9 mouse cellular contexts compared by ENCODE assay signal in the genomic region with DNA sequence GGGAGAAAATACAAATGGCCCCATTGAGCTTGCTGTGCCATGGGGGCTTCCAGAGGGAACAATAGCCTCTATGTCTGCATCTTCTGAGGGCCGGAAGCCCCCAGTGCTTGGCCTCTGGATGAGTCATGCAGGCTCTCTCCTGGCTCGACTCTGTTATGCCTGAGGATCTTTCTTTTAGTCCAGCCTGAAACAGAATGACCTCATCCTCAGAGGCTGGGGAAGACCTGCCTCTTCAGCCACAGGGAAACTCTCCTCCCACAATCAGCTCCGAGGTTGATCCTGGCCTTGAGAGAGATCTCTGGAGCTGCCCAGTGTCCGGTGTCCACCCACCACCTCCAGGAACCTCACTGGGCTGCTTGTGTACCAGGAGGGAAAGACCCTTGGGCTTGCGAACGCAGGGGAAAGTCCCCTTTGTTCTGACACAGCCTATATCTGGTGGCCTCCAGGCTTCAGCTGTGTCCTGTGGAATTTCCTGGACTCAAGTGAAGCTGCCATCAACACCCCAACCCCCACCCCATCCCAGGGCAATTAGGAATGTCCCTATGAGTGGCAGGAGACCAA.
DNase-seq lines count a peak whose midpoint lies in the region; ATAC-seq and TF ChIP-seq lines count a peak whose summit lies in the region.
"Had no signal": no experiment of that assay in that cellular context is flagged by ENCODE, and none has a peak within 500 bp of the region (broad histone marks: within the 10 kb centered on the region; RNA-seq: fewer than 3 reads in every experiment).

No protein-coding gene starts in this region.

- H3K4me2 ChIP-seq in limb, embryonic 14.5 days (replicated peaks; ENCODE audit: low read depth, low read length, severe bottlenecking), result no peak overlapping the region
- no peak overlapping the region for H3K4me2 ChIP-seq in stomach, embryonic 15.5 days

- DNase-seq in gastrocnemius, postnatal 14 days, result peak; percentile 56
- no peak for DNase-seq in gastrocnemius, postnatal 36 days
- DNase-seq in embryonic facial prominence, embryonic 10.5 days (ENCODE audit: low spot score), result peak; percentile 58
- peak; percentile 78 for DNase-seq in heart, postnatal 10 days
- DNase-seq in limb, embryonic 14.5 days (ENCODE audit: low spot score), result peak; percentile 65
- no peak for DNase-seq in right cerebral cortex, adult 18-20 months

- TF ChIP-seq POLR2A in limb, embryonic 14.5 days (IDR thresholded peaks at IDR 0.05; ENCODE audit: borderline replicate concordance, extremely low read depth, insufficient read depth, insufficient read length), result no peak

- H3K4me1 ChIP-seq in embryonic facial prominence, embryonic 10.5 days, result peaks cover 14% of the 10 kb centered on the region
- peaks cover 12% of the 10 kb centered on the region for H3K4me1 ChIP-seq in limb, embryonic 14.5 days (ENCODE audit: control insufficient read depth, insufficient read depth, low read length)
- H3K4me1 ChIP-seq in stomach, embryonic 15.5 days, result 0 out of 2 replicates have a peak, but pooled peaks cover 3% of the 10 kb centered on the region

- WGBS in embryonic facial prominence, embryonic 10.5 days, result 40% methylated on average over 6 of the region's 6 CpGs
- WGBS in limb, embryonic 14.5 days, result 57% methylated on average over 6 of the region's 6 CpGs
- 50% methylated on average over 6 of the region's 6 CpGs for WGBS in stomach, embryonic 15.5 days

- H3K9ac ChIP-seq in limb, embryonic 14.5 days (ENCODE audit: low read depth, low read length, severe bottlenecking), result no peak overlapping the region
- no peak overlapping the region for H3K9ac ChIP-seq in stomach, embryonic 15.5 days

- H3K9me3 ChIP-seq in embryonic facial prominence, embryonic 10.5 days, result no peaks in the 10 kb centered on the region
- H3K9me3 ChIP-seq in limb, embryonic 14.5 days (ENCODE audit: control insufficient read depth, low read length), result no peaks in the 10 kb centered on the region
- H3K9me3 ChIP-seq in stomach, embryonic 15.5 days, result no peaks in the 10 kb centered on the region

- H3K27me3 ChIP-seq in embryonic facial prominence, embryonic 10.5 days (replicated peaks; ENCODE audit: low read depth, poor library complexity, severe bottlenecking), result no peaks in the 10 kb centered on the region
- no peaks in the 10 kb centered on the region for H3K27me3 ChIP-seq in limb, embryonic 14.5 days (ENCODE audit: control insufficient read depth, insufficient read depth, low read length)
- no peaks in the 10 kb centered on the region for H3K27me3 ChIP-seq in stomach, embryonic 15.5 days (replicated peaks)

- H3K36me3 ChIP-seq in embryonic facial prominence, embryonic 10.5 days (replicated peaks), result no peaks in the 10 kb centered on the region
- H3K36me3 ChIP-seq in limb, embryonic 14.5 days (ENCODE audit: control insufficient read depth, insufficient read depth, low read length), result no peaks in the 10 kb centered on the region
- H3K36me3 ChIP-seq in stomach, embryonic 15.5 days, result no peaks in the 10 kb centered on the region

- ATAC-seq in limb, embryonic 14.5 days (ENCODE audit: low FRiP score, low read depth), result peak; percentile 82
- ATAC-seq in stomach, embryonic 15.5 days (ENCODE audit: insufficient read depth, low FRiP score, low read depth), result peak; percentile 68
- ATAC-seq in frontal cortex, adult (ENCODE audit: low TSS enrichment), result no peak

- peak overlapping the region; percentile 82 for H3K27ac ChIP-seq in embryonic facial prominence, embryonic 10.5 days (replicated peaks)
- H3K27ac ChIP-seq in limb, embryonic 14.5 days (replicated peaks; ENCODE audit: low read depth, low read length), result peak overlapping the region; percentile 74
- peak overlapping the region; percentile 23; the same call in 1 of the 2 replicates for H3K27ac ChIP-seq in stomach, embryonic 15.5 days

- H3K4me3 ChIP-seq in embryonic facial prominence, embryonic 10.5 days, result no peak overlapping the region
- H3K4me3 ChIP-seq in limb, embryonic 14.5 days (replicated peaks; ENCODE audit: low read length), result no peak overlapping the region
- H3K4me3 ChIP-seq in stomach, embryonic 15.5 days (replicated peaks), result no peak overlapping the region
- H3K4me3 ChIP-seq: erythroblast, embryonic 14.5 days had no signal

- intact Hi-C loops in gastrocnemius, postnatal 14 days (cut with DNase I; ENCODE audit: low total_unique reads), result no loop called here
- intact Hi-C loops in gastrocnemius, postnatal 36 days (cut with DNase I), result loop anchor here (5.0 kb wide), 3 partner anchors 49 to 111 kb away; no protein-coding TSS in a partner anchor
- intact Hi-C loops in heart, postnatal 10 days (cut with DNase I), result loop anchor here (2.0 kb wide), 1 partner anchor 58 kb away; no protein-coding TSS in a partner anchor

Comparison
In these comparisons a context has a peak if more than half of its experiments do, and no peak if none do; other contexts are left out.
1. DNase-seq: peak in gastrocnemius, postnatal 14 days (single experiment), embryonic facial prominence, embryonic 10.5 days (single experiment), heart, postnatal 10 days (2 of 2) and limb, embryonic 14.5 days (single experiment); none in gastrocnemius, postnatal 36 days (0 of 2) and right cerebral cortex, adult 18-20 months (single experiment).
2. H3K27ac ChIP-seq: peak in every context shown above with its lines; median percentile 82 in embryonic facial prominence, embryonic 10.5 days; 74 in limb, embryonic 14.5 days; 23 in stomach, embryonic 15.5 days.